Mouse (Mus musculus) left cerebral cortex, adult 8-10 months (tissue): ENCODE measurements around the gene Ncf4. TPM values are rescaled to one million over a fixed set of nuclear protein-coding genes. Genes with fewer than 3 reads are reported as not detected.
A peak's percentile ranks its signal among the peaks of the same experiment; 100 is the strongest.
"Not testable (repeated sequence)": the region's sequence is repeated elsewhere in the genome, so short reads cannot be mapped to it uniquely, and the experiment has no call there.

Source experiments
- DNase-seq, 2 experiments: peaks; one replicate each; pipeline ENCODE4 v3.0.0; 2022; ENCODE audit warnings: low spot score in 2 of 2
- total RNA-seq, 4 experiments: library from RNA; stranded (reverse); gene quantifications; 2 replicates each; pipeline ENCODE4 v1.2.4; 2022

Gene Ncf4
- total RNA-seq, 4 experiments from 2014 or later, result 1.1 to 3.3 (median 1.5) TPM

DNA sequence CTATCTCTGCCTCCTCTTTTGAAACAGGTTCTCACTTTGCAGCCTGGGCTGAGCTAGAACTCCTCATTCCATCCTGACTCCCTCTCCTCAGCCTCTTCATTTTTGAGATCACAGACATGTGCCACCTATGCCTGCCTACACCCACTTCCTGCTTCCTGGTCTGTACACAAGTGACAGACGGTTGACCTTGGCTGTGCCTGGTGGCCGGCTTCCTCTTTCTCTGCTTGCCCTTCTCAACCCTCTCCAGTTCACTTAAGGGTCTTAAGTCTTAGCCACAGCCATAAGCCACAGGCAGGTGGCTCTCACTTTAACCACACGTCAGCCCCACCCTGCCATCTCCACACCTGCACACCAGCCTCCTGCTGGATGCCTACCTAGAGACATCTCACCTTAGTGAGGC is 3.8 kb downstream of the Ncf4 start:
- no peak for DNase-seq

DNA sequence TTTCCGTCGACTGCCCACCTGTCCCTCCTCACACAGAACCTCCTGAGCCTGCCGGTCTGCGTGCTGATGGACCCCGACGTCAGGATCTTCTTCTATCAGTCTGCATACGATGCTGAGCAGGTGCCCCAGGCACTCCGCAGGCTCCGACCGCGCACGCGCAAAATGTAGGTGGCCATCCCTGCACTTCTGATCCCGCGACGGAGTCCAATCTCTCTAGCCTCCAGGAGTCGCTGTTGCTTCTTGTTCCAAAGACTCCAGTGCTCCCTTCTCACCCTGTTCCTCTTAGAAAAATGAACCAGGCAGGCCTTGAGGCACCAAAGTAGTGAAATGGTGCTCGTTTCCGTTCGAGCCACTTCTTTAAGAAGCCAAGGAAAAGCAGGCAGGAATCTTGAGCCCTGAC is 10.2 kb downstream of the Ncf4 start:
- peak; percentile 19 to 31 for DNase-seq

DNA sequence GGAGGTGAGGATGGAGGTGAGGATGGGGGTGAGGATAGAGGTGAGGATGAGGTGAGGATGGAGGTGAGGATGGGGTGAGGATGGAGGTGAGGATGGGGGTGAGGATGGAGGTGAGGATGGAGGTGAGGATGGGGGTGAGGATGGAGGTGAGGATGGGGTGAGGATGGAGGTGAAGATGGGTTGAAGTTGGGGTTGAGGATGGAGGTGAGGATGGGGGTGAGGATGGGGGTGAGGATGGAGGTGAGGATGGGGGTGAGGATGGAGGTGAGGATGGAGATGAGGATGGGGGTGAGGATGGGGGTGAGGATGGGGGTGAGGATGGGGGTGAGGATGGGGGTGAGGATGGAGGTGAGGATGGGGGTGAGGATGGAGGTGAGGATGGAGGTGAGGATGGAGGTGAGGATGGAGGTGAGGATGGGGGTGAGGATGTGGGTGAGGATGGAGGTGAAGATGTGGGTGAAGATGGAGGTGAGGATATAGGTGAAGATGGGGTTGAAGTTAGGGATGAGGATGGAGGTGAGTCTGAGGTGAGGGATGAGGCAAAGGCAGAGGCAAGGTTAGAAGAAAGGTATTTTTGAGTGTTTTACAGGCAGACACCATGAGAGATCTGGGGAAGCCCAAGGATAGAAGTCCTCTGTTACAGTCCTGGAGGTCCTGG is 12.1 kb downstream of the Ncf4 start:
- not testable (repeated sequence) for DNase-seq

DNA sequence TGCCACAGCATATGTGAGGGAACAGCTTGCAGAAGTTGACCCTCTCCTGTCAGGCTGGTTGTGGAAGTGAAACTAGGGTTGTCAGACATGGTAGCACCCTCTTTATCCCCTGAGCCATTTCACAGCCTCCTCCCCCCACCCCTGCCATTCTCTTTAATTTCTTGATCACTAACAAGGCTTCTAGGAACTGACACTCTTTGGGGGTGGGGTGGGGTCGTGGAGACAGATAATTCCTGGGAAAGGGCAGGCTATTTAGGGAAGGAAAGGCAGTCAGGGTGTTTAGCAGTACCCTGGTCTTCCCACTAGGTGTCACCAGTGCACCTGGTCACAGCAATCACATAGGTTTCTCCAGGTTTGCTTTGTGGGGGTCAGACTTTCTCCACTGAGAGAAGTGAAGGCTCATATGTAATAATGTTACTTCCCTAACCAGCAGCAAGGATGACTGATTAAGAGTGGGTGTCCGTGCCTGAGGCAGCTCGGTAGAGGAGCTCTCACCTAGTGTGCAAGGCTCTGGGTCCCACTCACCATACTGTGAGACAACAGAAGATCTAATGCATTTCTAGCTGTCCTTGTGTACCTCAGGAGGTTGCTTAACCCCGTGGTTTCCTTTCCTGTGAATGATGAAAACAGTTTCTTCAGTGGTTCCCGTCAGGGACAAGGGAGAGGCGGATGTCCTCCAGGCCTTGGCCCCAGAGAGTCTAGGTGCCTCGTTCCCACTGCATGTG is 12.9 kb downstream of the Ncf4 start:
- DNase-seq, result peak in 1 of 2 experiments; percentile 61

DNA sequence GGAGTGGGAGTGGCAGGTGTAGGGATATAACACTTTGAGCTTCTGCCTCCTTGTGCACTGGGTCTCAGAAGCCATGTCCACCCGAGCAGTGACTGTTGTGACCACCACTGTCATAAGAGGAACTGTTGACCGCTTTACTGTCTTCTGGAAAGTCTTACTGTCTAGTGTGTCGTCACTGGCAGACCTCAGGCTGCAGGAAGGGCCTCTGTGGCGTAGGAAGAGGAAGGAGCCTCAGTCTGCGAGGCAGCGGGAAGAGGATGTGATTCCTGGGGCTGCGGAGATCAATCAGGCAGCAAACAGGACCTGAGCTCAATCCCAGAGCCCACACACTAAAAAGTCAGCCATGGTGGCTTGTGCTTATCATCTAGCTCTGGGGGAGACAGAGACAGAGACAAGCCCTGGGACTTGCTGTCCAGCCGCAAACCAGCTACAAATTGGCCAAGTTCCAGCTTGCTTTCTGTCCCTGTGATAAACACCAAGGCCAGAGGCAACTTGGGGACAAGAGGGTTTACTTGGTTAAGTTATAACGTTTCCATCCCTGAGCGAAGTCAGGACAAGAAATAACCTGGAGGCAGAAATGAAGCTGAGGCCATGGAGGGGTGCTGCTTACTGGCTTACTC is 13.8 kb downstream of the Ncf4 start:
- no peak for DNase-seq

DNA sequence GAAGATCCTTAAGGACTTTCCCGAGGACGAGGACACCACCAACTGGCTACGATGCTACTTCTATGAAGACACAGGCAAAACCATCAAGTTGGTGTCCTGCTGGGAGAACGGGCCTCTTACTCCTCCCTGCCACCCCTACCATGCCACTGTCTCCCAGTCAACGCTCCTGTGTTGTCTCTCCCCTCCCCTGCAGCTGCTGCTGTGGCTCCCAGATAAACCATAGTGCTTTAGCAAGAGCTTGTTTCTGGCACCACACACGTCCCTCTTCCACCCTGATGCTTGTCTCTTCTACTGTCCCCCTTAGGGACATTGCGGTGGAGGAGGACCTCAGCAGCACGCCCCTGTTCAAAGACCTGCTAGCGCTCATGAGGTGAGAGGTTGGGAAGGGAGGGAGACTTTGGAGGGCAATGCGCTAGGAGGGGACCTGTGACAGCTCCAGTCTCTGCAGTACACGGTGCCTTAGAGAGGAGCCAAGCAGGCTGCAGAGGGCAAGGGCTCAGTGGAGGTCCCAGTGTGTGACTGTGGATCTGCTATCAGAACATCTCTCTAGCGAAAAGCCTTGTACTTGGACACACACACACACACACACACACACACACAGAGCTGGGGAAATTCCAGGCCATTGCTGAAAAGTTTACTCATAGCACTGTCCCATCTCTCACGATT is 16.2 kb downstream of the Ncf4 start:
- no peak for DNase-seq

DNA sequence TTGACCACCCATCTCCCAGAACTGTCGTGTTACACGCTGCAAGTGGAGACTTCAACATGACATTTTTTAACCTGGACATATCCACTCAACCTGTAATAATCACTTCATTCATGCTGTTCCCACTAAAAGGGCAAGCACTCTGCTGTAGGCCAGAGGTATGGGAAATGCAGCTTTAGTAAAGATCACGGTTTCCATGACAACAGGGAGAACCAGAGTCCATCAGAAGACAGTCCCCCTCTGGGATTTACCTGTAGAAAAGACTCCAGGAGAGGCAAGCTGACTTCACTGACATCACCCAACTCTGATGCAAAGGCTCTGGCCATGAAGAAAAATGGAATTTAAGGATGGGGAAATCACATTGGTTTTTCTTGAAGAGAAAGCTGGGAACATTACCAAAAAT is 18.7 kb downstream of the Ncf4 start:
- no peak for DNase-seq

DNA sequence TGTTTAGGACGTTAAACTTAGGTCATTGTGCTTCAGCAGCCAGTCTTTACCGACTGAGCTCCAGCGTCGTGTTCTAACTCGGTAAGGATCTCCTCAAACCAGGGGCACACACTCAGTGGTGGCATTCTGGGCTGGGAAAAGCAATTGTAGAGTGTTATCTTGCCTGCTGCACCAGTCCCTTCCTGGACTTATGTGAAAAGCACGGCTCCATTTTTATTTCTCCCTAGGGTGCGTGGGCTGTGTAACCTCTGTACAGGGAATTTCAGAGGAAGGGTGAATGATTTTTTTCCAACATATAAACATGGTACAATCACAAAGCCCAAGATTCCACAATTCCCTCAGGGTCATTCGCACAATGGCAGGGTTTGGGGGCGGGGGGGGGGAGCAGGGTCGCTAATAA is 22.8 kb downstream of the Ncf4 start:
- DNase-seq, result no peak

DNA sequence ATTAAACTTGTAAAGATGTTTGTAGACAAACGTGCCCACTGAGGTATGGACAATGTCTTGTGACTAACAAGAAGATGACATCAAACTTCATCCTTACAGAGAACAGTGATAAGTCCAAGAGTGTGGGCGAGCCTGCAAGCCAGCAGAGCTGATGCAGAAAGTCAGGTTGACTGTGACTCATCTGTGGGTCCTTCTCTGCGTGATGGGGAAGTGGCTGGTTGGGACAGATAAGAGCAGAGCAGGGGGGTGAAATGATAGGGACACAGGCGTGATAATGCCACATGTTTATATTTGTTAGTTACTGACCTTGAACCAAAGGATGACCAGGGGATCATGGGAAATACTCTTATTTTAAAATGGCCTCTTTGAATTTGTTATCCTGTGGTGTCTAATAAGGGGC is 23.3 kb downstream of the Ncf4 start:
- peak in 1 of 2 experiments; percentile 15 for DNase-seq

DNA sequence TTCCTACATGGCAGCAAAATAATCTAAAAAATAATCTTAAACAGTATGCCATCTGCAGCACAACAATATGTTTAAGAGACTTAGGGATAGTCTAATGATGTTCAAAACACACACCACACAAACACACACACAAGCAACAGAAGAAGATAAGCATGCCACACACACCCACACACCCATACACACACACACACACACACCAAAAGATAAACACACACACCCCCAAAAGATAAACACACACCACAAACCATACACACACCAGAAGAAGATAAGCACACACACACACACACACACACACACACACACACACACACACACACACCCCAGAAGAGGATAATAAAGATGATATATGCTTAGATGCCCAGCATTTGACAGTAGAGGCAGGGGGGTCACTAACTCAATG is 26.6 kb downstream of the Ncf4 start:
- no peak for DNase-seq

DNA sequence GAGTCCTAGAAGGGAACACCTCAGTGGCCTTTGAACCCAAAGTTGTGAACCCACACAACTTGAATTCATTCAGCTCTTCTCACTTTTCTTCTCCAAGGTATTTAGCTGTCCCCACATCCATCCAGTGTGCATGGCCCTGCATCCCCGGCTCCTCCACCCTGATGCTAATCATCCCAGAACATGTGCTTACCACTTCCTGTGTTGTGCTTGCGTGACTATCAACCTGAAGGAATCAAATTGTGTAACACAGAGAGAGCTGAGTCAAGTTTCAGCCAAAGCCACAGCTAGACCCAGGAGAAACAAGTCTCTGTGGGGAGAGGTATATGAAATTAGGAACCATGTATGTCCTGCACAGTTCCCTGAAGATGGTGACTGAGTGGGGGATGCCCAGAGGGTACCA is 33.7 kb downstream of the Ncf4 start:
- no peak for DNase-seq

DNA sequence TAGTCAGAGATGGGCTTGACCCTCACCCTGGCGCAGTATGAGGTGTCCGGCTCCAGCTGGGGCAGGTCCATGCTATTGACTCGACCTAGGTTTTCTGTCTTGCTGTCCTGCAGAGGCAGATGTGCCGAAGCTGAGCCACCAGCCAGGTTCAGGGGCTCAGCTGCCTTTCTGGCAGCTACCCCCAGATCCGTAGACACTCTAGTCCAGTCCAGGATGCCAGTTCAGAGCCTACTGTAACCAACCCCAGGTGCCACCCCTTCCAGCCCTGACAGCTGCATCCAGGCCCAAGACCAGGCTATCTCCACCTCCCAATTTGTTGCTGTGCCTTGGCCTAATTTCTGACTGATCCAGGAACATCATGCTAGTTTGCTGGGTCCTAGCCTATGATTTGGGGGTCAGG is 43.3 kb downstream of the Ncf4 start:
- no peak for DNase-seq

DNA sequence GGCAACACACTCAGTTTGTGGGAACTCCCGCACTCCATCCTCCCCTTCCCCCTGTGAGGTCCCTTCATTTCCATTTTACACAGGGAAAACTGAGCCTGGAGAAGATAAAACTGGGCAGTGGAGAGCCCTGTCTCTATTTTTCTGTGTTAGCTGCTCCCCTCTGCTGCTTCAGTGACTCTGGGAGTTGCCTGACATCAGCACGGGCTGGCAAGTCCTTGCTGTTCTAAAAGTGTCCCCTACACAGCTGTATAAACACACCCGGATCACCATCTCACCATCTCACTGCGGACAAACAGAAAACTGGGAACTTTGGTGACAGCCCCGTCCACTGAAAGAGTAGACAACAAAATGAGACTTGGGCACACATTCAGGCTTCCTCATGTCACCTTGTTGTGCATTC is 45.2 kb downstream of the Ncf4 start:
- DNase-seq, result not testable (repeated sequence)

DNA sequence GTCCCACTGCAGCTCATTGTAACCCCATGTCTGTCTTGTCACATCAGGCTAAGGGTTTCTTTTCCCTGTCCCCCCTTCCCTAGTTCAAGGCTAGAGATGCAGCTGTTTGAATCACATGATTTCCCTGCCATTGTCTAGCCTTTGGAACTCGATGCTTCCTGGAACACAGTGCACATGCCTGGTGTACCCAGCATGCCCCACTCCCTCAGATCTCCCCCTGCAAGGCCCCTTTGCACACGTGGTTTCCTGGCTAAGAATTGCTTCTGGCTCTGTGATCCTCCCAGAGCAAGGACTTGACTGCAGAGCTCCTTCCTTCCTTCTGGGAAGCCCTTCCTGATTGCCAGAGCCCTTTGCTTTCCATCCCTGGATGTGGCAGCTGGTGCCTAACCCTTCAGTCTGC is 48.6 kb downstream of the Ncf4 start:
- DNase-seq, result not testable (repeated sequence)

DNA sequence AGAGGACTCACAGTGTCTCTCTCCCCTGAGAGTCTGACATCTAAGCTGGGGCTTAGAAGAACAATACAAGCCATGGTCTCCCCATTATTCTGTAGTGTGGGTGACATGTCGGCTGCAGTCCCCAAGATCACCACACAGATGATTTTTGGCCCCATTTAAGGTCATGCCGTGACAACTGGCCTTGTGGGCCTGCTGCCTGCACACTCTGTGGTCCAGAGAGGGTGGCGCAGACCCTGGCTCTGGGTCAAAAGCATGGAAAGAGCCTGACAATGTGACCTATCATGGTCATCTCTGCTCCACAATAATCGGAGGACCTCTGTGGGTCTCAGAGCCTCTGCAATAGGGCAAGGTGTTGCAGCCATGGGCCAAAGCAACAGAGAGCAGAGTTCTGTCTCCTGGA is 49.1 kb downstream of the Ncf4 start:
- no peak for DNase-seq

DNA sequence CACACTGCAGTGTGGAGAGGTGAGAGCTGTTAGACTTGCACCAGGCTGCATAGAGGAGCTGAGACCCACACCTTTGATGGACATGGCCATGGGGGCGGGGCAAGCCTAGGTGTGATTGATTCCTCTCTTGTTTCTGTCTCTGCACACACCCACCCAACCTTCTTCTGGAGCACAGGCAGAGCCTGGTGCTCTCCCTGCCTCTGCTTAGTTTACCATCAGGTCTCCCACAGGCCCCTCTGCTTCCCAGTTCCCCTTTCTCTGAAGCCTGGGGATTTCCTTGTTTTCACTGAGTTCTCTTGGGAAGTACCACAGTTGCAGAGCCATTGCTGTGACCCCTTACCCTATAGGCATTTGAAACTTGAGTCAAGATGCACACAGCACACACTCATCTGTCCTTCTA is 54.0 kb downstream of the Ncf4 start:
- no peak for DNase-seq

DNA sequence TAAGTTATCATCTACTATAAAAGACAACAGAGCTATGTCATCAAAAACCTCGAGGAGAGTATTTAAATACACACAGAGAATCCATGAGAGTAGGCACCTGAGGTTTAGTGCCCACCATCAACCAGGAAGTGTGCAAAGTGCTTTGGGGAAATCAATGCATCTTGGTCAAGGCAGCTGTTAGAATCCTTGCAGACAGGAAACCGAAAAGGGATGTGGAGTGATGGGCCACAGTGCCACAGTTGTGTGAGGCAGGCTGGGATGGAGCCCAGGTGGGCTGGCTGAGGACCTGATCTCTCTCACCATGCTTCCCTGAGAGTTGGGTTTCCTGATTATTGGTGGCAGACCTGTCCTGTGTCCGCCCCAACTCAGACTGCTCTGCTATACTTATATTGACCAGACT is 55.0 kb downstream of the Ncf4 start:
- DNase-seq, result no peak

DNA sequence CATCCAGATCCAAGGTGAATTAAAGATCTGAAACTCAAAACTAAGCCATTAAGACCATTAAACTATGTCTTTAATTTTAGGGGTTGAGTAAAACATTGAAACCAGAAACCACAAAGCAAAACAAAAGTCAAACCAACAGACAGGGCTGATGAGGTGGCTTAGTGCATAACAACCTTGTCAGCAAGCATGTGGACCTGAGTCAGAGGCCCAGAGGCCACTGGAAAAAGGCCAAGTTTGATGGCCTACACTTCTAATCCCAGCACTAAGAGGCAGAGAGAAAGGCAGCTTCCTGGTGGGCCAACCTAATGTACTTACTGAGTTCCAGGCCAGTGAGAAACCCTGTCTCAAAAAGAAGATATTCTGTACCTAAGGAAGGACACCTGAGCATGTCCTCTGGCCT is 56.2 kb downstream of the Ncf4 start:
- DNase-seq, result no peak

DNA sequence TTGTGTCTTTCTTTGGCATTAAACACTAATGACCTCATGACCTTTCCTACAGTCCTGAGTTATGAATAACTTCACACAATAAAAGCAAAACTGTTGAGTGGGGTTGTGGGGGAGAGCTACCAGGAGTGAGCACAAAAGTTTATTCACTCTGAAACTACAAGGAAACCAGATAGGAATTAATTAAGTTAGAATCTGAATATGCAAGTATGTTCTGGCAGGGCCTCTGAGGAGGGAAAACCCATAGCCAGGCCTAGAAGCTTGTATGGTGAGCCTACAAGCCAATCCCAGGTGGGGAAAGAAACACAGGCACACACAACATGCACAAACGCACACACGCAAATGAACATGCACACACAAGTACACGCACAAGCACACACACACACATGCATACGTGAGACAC is 58.1 kb downstream of the Ncf4 start:
- DNase-seq, result no peak

DNA sequence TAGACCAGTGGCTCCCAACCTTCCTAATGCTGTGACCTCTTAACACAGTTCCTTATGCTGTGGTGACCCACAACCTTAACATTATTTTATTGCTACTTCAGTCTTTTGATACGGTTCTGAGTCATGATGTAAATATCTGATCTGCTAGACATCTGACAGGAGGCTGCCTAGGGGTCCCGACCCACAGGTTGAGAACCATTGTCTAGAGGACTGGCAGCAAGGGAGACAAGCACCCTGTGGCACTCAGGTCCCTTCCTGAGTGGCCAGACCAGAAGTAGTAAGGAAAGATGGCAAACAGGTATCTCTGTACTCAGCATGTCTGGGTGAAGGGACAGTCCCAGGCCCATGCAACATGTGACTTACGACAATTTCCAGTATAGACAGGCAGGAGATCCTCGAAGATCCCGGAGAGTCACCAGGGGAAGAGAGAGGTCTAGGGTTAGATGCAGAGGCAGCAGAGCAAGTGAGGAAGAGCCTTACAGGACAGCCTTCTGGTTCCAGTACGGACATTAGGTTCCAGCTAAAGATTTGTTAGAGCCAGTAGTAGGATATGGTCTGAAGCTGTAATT is 59.1 kb downstream of the Ncf4 start:
- DNase-seq, result no peak

DNA sequence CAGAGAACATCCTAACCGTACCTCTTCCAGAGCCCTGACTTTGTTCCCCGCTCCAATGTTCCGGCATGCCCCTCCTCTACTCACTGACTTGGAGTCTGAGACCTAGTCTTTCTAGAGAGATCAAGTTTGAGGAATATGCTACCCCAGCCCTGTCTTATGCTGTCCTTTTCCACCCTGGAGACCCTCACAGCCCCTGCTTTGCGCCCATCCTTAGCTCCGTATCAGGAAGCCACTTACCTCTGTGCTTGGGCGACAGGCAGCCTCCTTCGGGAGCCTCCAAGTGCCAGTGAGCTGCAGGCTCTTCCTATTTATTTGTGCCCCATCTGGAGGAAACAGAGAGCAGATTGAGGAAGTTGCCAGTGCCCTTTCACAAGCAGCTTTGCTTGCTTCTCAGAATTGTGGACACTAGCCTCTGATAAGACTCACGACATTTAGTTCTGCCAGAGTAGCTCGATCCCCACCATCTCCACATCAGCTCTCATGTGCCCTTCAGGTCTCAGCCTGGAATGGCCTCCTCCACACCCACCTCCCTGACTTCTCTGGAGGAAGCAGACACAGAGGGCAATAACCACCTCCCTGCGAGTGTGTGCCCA is 60.8 kb downstream of the Ncf4 start, which contains the start of gene Csf2rb2:
Csf2rb2 (minus strand) TSS at position 381 of the 593 bp plus-strand sequence.
- DNase-seq, result no peak
